Mouse (Mus musculus): ENCODE data around the gene Wdfy2. TPM values are rescaled to one million over a fixed set of nuclear protein-coding genes. Genes with fewer than 3 reads are reported as not detected.
"Not testable (repeated sequence)": the region's sequence is repeated elsewhere in the genome, so short reads cannot be mapped to it uniquely, and the experiment has no call there.

The Wdfy2 gene
- total and polyA plus RNA-seq, 2 experiments: 6.1 to 10.7 TPM

- Histone ChIP-seq H3K4me3 (ENCODE audit: insufficient read depth, low read depth, low read length) (no peak overlapping the region), H3K9ac (ENCODE audit: low read depth, low read length) (no peak overlapping the region), H3K27me3 (ENCODE audit: control insufficient read depth, insufficient read depth, low read length) (no peaks in the 10 kb centered on the region), H3K36me3 (ENCODE audit: control insufficient read depth, insufficient read depth, low read length) (no peaks in the 10 kb centered on the region), H3K79me2 (ENCODE audit: control insufficient read depth, insufficient read depth, low read length) (no peaks in the 10 kb centered on the region), H3K27ac (replicated peaks; ENCODE audit: insufficient read depth, low read depth, low read length) (no peak overlapping the region), H3K4me1 (ENCODE audit: control insufficient read depth, insufficient read depth, low read length) (no peaks in the 10 kb centered on the region)
- no peak for DNase-seq (ENCODE audit: extremely low read depth, low read depth, low spot score)
- 93% methylated on average over 8 of the region's 8 CpGs for WGBS
- TF ChIP-seq POLR2A (IDR thresholded peaks at IDR 0.05; ENCODE audit: extremely low read depth, insufficient read depth, low read length) (no peak), CTCF (IDR thresholded peaks at IDR 0.05; ENCODE audit: low read depth, low read length) (no peak)
Observed at GRCm38 (mm10) chr14:62825575-62826332, 11.7 kb upstream of the Wdfy2 start.

- H3K4me1 ChIP-seq (ENCODE audit: control insufficient read depth, insufficient read depth, low read length): peaks cover 16% of the 10 kb centered on the region
- WGBS: 87% methylated on average over 6 of the region's 6 CpGs
- no peak overlapping the region for H3K27ac ChIP-seq (replicated peaks; ENCODE audit: insufficient read depth, low read depth, low read length)
- H3K4me3 ChIP-seq (ENCODE audit: insufficient read depth, low read depth, low read length): no peak overlapping the region
- no peak for TF ChIP-seq CTCF (IDR thresholded peaks at IDR 0.05; ENCODE audit: low read depth, low read length)
- TF ChIP-seq POLR2A (IDR thresholded peaks at IDR 0.05; ENCODE audit: extremely low read depth, insufficient read depth, low read length): no peak
- no peaks in the 10 kb centered on the region for H3K27me3 ChIP-seq (ENCODE audit: control insufficient read depth, insufficient read depth, low read length)
- no peak for DNase-seq (ENCODE audit: extremely low read depth, low read depth, low spot score)
- H3K79me2 ChIP-seq (ENCODE audit: control insufficient read depth, insufficient read depth, low read length): no peaks in the 10 kb centered on the region
- H3K9ac ChIP-seq (ENCODE audit: low read depth, low read length): no peak overlapping the region
- H3K36me3 ChIP-seq (ENCODE audit: control insufficient read depth, insufficient read depth, low read length): no peaks in the 10 kb centered on the region
Observed at GRCm38 (mm10) chr14:62829291-62829690, 8.2 kb upstream of the Wdfy2 start.

GRCm38 (mm10) chr14:62831691-62832275 is 5.7 kb upstream of the Wdfy2 start:
- peak overlapping the region; percentile 94 for H3K27ac ChIP-seq (replicated peaks; ENCODE audit: insufficient read depth, low read depth, low read length)
- TF ChIP-seq CTCF (IDR thresholded peaks at IDR 0.05; ENCODE audit: low read depth, low read length): no peak
- no peak for TF ChIP-seq POLR2A (IDR thresholded peaks at IDR 0.05; ENCODE audit: extremely low read depth, insufficient read depth, low read length)
- H3K79me2 ChIP-seq (ENCODE audit: control insufficient read depth, insufficient read depth, low read length): no peaks in the 10 kb centered on the region
- no peaks in the 10 kb centered on the region for H3K27me3 ChIP-seq (ENCODE audit: control insufficient read depth, insufficient read depth, low read length)
- peaks cover 16% of the 10 kb centered on the region for H3K4me1 ChIP-seq (ENCODE audit: control insufficient read depth, insufficient read depth, low read length)
- no peak overlapping the region for H3K4me3 ChIP-seq (ENCODE audit: insufficient read depth, low read depth, low read length)
- no peak overlapping the region for H3K9ac ChIP-seq (ENCODE audit: low read depth, low read length)
- no peaks in the 10 kb centered on the region for H3K36me3 ChIP-seq (ENCODE audit: control insufficient read depth, insufficient read depth, low read length)
- 66% methylated on average over 3 of the region's 3 CpGs for WGBS
- peak; percentile 95 for DNase-seq (ENCODE audit: extremely low read depth, low read depth, low spot score)

GRCm38 (mm10) chr14:62833036-62833435 is 4.4 kb upstream of the Wdfy2 start:
- H3K79me2 ChIP-seq (ENCODE audit: control insufficient read depth, insufficient read depth, low read length): no peaks in the 10 kb centered on the region
- WGBS: 27% methylated on average over 7 of the region's 7 CpGs
- no peaks in the 10 kb centered on the region for H3K36me3 ChIP-seq (ENCODE audit: control insufficient read depth, insufficient read depth, low read length)
- no peak for TF ChIP-seq CTCF (IDR thresholded peaks at IDR 0.05; ENCODE audit: low read depth, low read length)
- peak overlapping the region; percentile 6 for H3K27ac ChIP-seq (replicated peaks; ENCODE audit: insufficient read depth, low read depth, low read length)
- H3K27me3 ChIP-seq (ENCODE audit: control insufficient read depth, insufficient read depth, low read length): no peaks in the 10 kb centered on the region
- no peak overlapping the region for H3K4me3 ChIP-seq (ENCODE audit: insufficient read depth, low read depth, low read length)
- peaks cover 16% of the 10 kb centered on the region for H3K4me1 ChIP-seq (ENCODE audit: control insufficient read depth, insufficient read depth, low read length)
- no peak overlapping the region for H3K9ac ChIP-seq (ENCODE audit: low read depth, low read length)
- DNase-seq (ENCODE audit: extremely low read depth, low read depth, low spot score): peak; percentile 73

- Histone ChIP-seq H3K4me3 (ENCODE audit: insufficient read depth, low read depth, low read length) (no peak overlapping the region), H3K27me3 (ENCODE audit: control insufficient read depth, insufficient read depth, low read length) (no peaks in the 10 kb centered on the region), H3K4me1 (ENCODE audit: control insufficient read depth, insufficient read depth, low read length) (peaks cover 16% of the 10 kb centered on the region), H3K36me3 (ENCODE audit: control insufficient read depth, insufficient read depth, low read length) (no peaks in the 10 kb centered on the region), H3K79me2 (ENCODE audit: control insufficient read depth, insufficient read depth, low read length) (no peaks in the 10 kb centered on the region; the same call in 1 of the 2 replicates), H3K9ac (ENCODE audit: low read depth, low read length) (no peak overlapping the region), H3K27ac (replicated peaks; ENCODE audit: insufficient read depth, low read depth, low read length) (no peak overlapping the region)
- 69% methylated on average over 3 of the region's 3 CpGs for WGBS
- no peak for DNase-seq (ENCODE audit: extremely low read depth, low read depth, low spot score)
- TF ChIP-seq CTCF (IDR thresholded peaks at IDR 0.05; ENCODE audit: low read depth, low read length): no peak
- no peak for TF ChIP-seq POLR2A (IDR thresholded peaks at IDR 0.05; ENCODE audit: extremely low read depth, insufficient read depth, low read length)
Observed at GRCm38 (mm10) chr14:62833541-62833940, 3.9 kb upstream of the Wdfy2 start.

GRCm38 (mm10) chr14:62835737-62836136 is 1.7 kb upstream of the Wdfy2 start:
- Histone ChIP-seq H3K79me2 (ENCODE audit: control insufficient read depth, insufficient read depth, low read length) (peaks cover 10% of the 10 kb centered on the region; the same call in 1 of the 2 replicates), H3K4me1 (ENCODE audit: control insufficient read depth, insufficient read depth, low read length) (peaks cover 16% of the 10 kb centered on the region)
- 72% methylated on average over 3 of the region's 3 CpGs for WGBS
- not testable (repeated sequence) for DNase-seq (ENCODE audit: extremely low read depth, low read depth, low spot score); H3K4me3 ChIP-seq (ENCODE audit: insufficient read depth, low read depth, low read length); H3K27ac ChIP-seq (replicated peaks; ENCODE audit: insufficient read depth, low read depth, low read length); H3K36me3 ChIP-seq (ENCODE audit: control insufficient read depth, insufficient read depth, low read length); H3K27me3 ChIP-seq (ENCODE audit: control insufficient read depth, insufficient read depth, low read length); H3K9ac ChIP-seq (ENCODE audit: low read depth, low read length)

All from liver, adult 2 months (tissue).